Mouse (Mus musculus) left cerebral cortex, adult 6 months (tissue): ENCODE measurements around the gene Dok7. TPM values are rescaled to one million over a fixed set of nuclear protein-coding genes. Genes with fewer than 3 reads are reported as not detected.

Experiments used
- long read RNA-seq, 2 experiments: library from polyadenylated mRNA; unstranded; transcript quantifications; one replicate each; pipeline ENCODE4 v2.0.0; 2019 to 2020
- polyA plus RNA-seq: library from polyadenylated mRNA; unstranded; fragments of <200 nt; fragmentation: Nextera tagmentation; gene quantifications from 2 replicates; pipeline ENCODE4 v1.2.3, GENCODE M21; 2021

Gene Dok7
- 9.0 and 9.8 TPM in 2 replicates for polyA plus RNA-seq
- long read RNA-seq, experiment 1, transcript Dok7-203 (7 exons, 2,779 nt): major isoform, 36 of 112 reads
- long read RNA-seq, experiment 1, partial matches to known transcripts: 55 of 112 reads
- long read RNA-seq, experiment 1, other reads (novel, unspliced or antisense): 16 of 112 reads
- long read RNA-seq, experiment 2, partial matches to known transcripts: 7 of 13 reads
- long read RNA-seq, experiment 2, other reads (novel, unspliced or antisense): 2 of 13 reads

GRCm38 (mm10) chr5:35056604-35057432 is at the start of gene Dok7:
TSS of gene Dok7 (plus strand) at chr5:35056766.

DNA sequence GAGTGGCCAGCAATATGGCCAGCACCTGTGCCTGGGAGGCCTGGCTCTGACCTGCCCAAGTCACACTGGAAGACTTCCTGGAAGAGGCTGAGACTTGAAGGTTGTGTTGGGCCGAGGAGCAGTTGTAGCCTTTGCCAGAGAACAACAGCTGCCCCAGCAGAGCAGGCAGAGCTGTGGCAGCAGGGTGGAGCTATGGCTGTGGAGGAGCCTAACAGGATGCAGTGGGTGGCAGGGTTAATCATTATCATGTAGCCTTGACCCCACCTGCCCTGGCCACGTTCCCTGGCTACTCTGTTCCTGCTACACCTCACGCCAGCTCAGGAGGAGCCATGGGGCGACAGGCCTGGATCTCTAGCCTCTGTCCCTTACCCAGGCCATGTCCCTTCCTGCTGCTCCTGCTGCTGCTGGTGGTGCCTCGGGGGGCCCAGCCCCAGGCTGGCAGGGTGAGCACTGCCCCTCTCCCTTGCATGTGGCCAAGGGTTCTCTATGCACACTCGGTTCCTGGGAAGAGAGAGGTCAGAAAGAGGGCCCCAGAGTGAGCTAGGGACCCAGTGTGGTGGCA is 15.2 kb upstream of the Dok7 start, which contains the start of gene Hgfac:
TSS of gene Hgfac (plus strand) at position 242 of the 562 bp plus-strand sequence.

DNA sequence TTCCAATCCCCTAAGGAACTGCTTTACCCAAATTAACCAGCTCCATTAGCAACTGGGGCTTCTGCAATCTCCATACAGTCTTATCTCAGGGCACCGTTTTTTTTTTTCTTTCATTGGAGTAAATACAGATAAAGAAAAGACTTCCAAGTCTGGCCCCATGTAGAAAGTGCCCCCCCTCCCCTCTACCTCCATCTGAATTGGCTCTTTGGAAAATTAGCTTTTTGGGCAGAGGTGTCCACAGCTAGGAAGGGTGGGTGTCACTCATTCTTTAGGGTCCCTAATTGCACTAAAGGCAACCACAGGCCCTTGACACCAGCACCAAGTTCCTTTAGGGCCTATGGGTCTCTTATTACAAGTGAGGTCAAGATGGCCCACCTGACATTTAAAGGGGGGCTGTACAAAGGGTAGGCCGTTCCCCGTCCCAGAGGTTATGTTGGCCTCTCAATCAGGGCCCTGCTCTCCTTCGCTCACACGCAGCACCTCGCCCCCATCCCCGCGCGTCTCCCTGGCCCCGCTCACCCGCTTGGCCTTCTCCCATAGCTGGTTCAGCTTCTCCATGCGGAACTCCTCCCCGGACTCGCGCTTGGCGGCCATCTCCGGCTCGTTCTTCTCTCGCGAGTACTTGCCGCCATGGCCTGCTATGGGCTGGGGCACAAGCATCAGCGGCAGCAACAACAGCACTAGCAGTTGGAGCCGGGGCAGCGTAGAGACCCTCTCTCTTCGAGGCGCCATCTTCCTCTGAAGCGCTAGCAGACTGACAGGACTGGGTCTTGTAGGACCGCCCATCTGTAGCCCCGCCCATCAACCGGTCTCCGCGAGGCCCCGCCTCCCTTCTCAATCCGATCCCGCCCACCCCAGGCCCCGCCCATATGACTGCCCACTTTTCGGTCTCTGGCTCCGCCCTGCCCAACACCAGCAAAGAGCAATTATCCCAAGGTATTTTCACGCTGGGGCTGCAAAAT is 48.7 kb downstream of the Dok7 start, which contains the start of gene Lrpap1:
TSS of gene Lrpap1 (minus strand) at position 807 of the 962 bp plus-strand sequence.

Other genes starting within 250 kb of the Dok7 start
- gene Msantd1, start 148.8 kb upstream of the Dok7 start, polyA plus RNA-seq: 1.9 and 2.9 TPM in 2 replicates
- 12.1 and 17.1 TPM in 2 replicates for gene Rgs12, start 107.3 kb upstream of the Dok7 start, polyA plus RNA-seq
- not detected in 2 replicates for gene Hgfac, start 15.3 kb upstream of the Dok7 start, polyA plus RNA-seq
- gene Lrpap1, start 49.0 kb downstream of the Dok7 start, polyA plus RNA-seq: 198 and 251 TPM in 2 replicates
- 0.96 and 7.8 TPM in 2 replicates for gene Adra2c, start 221.6 kb downstream of the Dok7 start, polyA plus RNA-seq